Mouse (Mus musculus) thymus, postnatal 25 days (tissue): ENCODE results near the gene Spic.

ENCODE experiments used
- DNase-seq: peaks from one replicate; pipeline ENCODE4 v3.0.0; 2022

Spic gene

GRCm38 (mm10) chr10:88631330-88631953 lies 53.4 kb downstream of the Spic start:
- DNase-seq: no peak

- DNase-seq: no peak
Observed at GRCm38 (mm10) chr10:88630663-88631329, 54.0 kb downstream of the Spic start.

GRCm38 (mm10) chr10:88627052-88627451 lies 57.8 kb downstream of the Spic start:
- no peak for DNase-seq

DNA sequence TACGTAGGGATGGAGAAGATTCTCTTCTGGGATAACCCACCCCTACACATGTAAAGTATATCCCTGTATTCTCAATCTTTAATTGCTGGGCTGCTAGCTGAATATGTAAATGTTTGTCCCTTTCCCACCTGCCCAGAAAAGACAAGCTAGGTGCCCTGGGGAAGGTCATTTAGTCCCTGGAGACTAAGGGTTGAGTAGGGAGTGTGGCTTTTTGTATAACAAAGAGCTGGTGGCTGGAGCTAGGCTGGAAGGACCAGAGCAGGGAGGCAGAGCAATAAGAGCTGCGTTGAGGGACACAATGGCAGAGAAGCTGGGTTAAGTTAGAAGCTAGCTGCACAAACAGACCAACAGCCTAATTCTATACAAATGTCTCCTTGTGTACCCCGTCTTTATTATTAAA lies 58.6 kb downstream of the Spic start:
- DNase-seq: no peak
